Mouse (Mus musculus) pancreas, adult 10 weeks (tissue): ENCODE measurements around the gene A630089N07Rik. TPM values are rescaled to one million over a fixed set of nuclear protein-coding genes. Genes with fewer than 3 reads are reported as not detected.

Experiments
- polyA plus RNA-seq: library from polyadenylated mRNA; stranded (reverse); fragments of 350-450 nt; fragmentation: Illumina TruSeq; extraction: RNeasy Lipid Tissue Mini Kit (QIAGEN cat#74804); gene quantifications from one replicate; pipeline ENCODE4 v1.2.3, GENCODE M21; 2015; ENCODE audit warnings: low read depth, low replicate concordance; ENCODE audit not compliant: insufficient read depth

A630089N07Rik gene
- 1.9 TPM for polyA plus RNA-seq

GRCm38 (mm10) chr16:98081889-98082818, at the start of gene A630089N07Rik:
Gene A630089N07Rik (minus strand): TSS chr16:98082450.

GRCm38 (mm10) chr16:97996616-97997382, 85.5 kb downstream of the A630089N07Rik start, which contains the start of gene B230307C23Rik:
Gene B230307C23Rik (plus strand): TSS chr16:97997315.

GRCm38 (mm10) chr16:97962151-97962948, 119.9 kb downstream of the A630089N07Rik start, which contains the start of the genes C2cd2 and Zbtb21:
Gene C2cd2 (minus strand): TSS chr16:97962598.
Gene Zbtb21 (minus strand): TSS chr16:97962622.

Other genes starting within 250 kb of the A630089N07Rik start
- 5.6 TPM for gene Prdm15, start 230.6 kb downstream of the A630089N07Rik start, polyA plus RNA-seq
- 5.7 TPM for gene C2cd2, start 119.9 kb downstream of the A630089N07Rik start, polyA plus RNA-seq
- 3.0 TPM for gene Zbtb21, start 119.8 kb downstream of the A630089N07Rik start, polyA plus RNA-seq
- 1.6 TPM for gene B230307C23Rik, start 85.1 kb downstream of the A630089N07Rik start, polyA plus RNA-seq